Mouse (Mus musculus) ovary, postnatal 10 days (tissue): Measurements from ENCODE around the gene Ugt1a7c.
A peak's percentile ranks its signal among the peaks of the same experiment; 100 is the strongest.
"Not testable (repeated sequence)": the region's sequence is repeated elsewhere in the genome, so short reads cannot be mapped to it uniquely, and the experiment has no call there.

Experiments
- DNase-seq: peaks from one replicate; pipeline ENCODE4 v3.0.0; 2022; ENCODE audit warnings: low spot score

The Ugt1a7c gene

DNA sequence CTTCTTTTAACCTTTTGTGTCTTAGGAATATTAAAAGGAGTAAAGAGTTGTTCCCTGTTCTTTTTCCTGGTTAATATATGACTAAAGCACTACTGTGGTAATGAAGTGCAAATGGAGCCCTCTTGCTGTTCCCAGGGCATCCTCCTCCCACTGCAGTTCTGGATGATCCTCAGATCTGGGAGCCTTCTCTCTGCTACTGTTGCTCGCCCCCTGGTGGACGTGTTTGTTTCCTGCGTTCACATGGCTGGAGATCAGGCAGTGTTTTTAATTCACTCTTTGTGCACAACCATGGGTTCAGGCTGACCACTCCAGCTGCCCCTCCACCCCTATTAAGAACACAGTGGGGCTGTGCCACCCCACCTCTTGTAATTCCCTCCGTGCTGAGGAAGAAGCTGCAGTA lies 25.7 kb downstream of the Ugt1a7c start:
- not testable (repeated sequence) for DNase-seq

DNA sequence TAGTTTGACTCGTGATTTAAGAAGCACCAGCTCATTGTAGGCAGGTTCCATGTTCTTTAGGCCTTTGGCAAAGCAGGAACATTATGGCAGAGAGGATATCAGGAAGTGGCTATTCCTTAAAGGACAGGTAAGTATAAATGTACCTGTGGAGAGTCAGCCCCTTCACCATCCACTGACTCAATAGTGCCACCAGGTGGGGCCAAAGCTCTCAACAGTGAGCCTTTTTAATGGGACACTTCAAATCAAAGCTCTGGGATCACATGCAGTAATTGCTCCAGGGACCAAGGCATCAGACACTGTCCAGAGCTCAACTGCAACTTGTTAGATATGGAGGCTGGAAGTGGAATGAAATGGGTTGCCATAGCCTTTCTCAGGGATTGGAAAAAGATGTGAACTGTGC lies 26.7 kb downstream of the Ugt1a7c start:
- not testable (repeated sequence) for DNase-seq

DNA sequence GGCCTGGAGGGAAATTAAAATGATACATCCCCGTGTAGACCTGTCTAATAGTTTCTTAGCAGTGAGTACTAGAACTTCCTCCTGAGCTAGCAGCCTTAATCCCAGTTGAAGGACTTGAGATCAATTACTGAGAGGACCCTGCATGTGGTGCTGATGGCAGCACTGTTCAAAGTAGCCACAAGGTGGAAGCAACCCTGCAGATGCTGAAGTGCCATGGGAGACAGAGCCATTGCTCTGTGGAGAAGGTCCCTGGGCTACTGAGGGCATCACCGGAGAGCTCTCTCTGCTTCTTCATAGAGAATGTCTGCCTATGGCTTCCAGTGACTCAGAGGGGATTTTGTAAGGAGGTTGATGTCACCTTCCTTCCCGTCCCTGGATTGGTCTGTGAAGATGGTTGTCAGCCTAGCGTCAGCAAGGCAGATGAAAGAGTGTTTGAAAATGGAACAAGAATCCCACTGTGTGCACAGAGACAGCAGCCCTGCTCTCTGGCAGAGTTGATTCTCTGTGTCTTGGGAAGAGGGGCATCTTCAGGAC lies 31.0 kb downstream of the Ugt1a7c start:
- not testable (repeated sequence) for DNase-seq

DNA sequence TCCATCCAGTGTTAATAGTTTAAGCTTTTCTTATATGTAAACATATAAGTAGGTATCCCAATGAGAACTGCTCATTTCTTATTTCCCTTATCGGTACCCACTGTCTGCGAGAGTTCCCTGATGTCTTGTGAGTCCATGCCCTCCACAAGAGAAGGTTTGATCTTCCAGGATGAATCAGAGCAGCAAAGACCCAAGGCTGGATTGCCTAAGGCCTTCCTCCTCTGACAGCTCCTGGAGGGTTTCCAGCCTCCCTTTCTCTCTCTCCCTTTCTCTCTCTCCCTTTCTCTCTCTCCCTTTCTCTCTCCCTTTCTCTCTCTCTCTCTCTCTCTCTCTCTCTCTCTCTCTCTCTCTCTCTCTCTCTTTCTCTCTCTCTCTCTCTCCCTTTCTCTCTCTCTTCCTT lies 34.2 kb downstream of the Ugt1a7c start:
- not testable (repeated sequence) for DNase-seq

DNA sequence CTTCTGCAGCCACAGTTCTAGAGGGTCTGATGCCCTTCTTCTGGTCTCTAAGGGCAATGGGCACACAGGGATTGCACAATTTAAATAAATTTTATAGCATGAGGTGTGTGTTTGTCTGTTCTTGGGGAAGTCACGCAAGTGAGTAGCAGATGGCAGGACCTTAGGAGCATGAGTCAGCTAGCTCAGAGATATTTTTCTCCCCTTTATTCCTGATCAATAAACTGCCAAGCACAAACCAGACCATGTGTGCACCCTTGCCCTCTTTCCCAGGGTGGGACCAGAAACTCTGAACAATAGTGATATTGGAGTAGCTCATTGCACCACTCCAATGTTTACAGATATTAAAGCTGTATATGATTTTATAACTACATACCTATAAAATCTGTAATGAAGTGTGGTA lies 35.4 kb downstream of the Ugt1a7c start:
- not testable (repeated sequence) for DNase-seq

DNA sequence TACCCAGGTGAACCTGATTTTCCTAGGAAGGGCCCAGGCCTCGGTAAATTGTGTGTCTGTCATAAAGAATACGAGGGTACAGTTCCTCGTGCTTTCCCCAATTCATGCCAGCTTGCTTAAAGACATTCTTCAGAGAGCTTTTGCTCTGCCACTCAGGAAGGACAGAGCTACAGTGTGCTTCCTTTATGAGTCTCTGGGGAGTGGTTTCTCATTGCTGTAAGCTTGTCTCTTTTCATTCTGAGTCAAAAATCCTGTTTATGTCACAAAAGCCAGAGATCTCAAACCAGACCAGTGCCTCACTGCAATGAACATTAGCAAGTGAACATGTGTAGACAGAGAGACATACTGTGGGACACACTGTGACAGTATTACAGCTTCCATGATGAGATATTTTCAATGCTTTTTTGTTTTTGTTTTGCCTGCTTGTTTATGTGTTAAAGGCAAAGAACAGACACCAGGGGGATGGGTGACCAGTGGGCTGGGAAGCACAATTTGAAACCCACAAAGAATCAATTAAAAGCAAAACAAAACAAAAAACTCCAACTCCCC lies 39.1 kb downstream of the Ugt1a7c start:
- DNase-seq: no peak

DNA sequence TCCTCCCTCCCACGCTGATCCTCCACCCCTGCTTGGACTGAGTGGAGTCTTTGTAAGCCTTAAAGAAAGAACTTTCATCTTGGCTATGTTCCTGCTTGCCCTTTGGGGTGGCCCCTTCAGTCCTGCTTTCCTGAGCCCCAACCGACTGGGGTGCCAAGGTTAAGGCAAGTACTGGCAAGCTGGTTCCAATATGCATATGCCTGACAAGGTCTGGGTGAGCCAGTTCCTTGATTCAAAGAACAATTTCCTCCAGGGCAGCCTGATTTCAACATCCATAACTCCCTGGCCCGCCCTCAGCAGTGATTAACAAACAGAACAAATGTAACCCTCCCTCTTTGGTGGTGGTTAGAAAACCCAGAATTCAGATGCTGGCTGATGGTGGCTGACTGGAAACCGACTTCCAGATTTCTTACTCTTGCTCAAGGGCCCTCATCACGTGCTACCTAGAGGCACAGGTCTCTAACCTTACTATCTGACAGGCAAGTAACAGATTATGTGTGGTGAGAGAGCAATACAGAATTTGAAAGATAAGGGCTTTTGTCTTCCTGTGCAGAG lies 39.7 kb downstream of the Ugt1a7c start, which contains the start of gene Ugt1a6a:
Gene Ugt1a6a, plus strand, starts transcription at position 353 of the 555 bp plus-strand sequence.
- DNase-seq: peak; percentile 48

DNA sequence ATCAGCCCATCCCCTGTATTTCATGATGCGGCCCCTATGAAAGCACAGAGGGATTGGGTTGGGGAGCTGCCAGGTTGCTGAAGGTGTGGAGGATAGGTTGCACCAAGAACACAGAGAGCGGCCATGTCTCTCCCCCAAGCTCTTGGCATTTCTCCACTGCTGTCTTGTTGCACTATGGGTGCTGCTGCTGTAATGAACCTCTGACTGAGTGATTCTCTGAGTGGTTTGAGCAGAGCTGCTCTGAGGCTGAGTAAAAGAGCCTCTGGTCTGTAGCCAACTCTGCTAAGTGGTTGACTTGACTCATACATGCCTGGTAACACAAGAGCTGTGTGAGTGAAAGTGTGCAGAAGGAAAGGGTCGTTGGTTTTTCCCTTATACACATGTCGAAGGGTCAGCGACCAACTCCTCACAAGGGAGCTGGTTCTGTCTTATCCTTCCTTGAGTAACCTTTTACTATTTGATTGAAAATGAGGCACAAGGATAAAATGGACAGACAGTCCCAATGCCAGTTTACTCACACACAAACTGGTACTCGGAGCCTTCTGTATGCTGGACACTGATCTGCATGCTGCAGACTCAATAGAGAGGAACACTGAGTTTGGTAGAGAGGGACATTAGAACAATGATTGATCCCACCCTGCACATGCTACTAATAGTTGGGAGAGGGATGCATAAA lies 40.5 kb downstream of the Ugt1a7c start:
- DNase-seq: not testable (repeated sequence)

DNA sequence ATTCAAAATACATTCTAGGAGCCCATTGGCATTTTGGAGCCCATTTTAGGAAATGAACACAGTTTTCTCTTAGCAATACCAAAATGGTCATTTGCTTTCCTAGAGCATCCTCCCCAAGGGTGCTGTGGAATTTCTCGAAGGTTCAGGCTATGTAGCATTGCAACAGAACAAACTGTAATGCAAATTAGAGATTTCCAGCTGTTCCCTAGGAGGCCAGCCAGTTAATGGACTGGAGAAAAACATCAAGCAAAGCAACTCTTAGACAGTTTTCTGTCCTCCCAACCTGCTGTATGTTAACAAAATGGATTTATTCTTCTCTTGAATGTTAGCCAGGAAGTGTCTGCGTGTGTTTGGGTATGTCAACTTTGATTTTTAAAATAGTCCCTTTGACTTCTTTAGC lies 41.8 kb downstream of the Ugt1a7c start:
- no peak for DNase-seq

DNA sequence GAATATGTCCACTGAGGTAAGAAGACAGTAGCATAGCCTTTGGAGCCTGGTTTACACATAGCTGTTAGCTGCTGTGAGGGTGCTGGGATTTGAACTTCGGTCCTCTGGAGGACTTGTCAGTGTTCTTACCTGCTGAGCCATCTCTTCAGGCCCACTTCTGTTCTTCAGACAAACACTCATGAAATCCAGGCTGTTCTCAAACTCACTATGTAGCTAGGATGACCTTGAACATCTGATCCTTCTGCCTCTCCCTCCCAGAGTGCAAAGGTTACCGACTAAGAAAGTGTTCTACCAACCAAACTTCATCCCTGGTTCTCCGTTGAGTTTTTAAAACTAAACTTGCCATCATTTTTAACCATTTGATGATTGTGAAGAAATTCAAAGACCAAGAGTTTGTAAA lies 42.4 kb downstream of the Ugt1a7c start:
- no peak for DNase-seq

DNA sequence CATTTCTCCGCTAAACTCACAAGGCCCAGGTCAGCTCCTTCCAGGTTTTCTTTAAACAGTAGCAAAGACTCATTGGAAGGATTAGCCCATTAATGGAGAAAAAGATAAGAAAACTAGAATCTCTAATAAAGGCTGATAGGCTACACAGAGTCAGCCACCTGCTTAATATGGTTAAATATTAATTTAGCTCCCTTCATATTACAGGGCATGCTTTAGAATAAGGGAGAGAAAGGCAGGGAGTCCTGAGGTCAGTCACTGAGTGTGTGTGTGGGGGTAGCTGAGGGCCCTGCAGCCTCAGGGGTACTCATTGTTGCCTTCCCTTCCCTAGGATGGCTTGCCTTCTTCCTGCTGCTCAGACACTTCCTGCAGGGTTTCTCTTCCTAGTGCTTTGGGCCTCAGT lies 43.3 kb downstream of the Ugt1a7c start:
- no peak for DNase-seq

DNA sequence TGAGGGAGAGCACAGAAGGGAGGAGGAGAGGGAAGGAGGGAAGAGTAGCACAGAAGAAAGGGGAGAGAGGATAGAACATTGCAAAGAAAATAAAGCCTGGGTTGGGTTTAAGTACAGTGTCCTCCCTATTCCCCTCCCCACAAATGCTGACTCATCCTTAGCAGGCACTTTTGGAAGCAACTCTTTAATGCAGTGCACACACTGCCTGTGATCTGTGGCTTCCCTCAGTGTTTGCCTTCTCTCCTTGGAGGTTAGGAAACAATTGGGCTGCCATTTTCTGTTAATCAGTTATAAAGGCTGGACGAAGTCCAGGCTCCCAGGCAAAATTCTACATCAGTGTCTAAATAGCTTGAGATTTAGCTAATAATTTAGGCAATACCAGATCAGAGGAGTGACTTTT lies 45.6 kb downstream of the Ugt1a7c start:
- DNase-seq: not testable (repeated sequence)

DNA sequence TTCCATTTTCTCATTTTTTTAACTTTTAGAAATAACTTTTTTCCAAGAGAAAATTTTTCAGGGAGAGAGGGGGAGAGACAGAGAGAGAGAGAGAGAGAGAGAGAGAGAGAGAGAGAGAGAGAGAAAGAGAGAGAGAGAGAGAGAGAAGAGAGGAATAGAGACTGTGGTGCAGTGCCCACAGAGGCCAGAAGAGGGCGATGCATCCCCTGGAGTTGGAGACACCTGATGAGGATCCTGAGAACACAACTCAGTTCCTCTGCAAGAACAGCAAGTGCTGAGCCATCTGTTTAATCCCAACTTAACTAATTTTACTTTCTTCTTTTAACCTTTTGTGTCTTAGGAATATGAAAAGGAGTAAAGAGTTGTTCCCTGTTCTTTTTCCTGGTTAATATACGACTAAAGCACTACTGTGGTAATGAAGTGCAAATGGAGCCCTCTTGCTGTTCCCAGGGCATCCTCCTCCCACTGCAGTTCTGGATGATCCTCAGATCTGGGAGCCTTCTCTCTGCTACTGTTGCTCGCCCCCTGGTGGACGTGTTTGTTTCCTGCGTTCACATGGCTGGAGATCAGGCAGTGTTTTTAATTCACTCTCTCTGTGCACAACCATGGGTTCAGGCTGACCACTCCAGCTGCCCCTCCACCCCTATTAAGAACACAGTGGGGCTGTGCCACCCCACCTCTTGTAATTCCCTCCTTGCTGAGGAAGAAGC lies 49.3 kb downstream of the Ugt1a7c start:
- DNase-seq: not testable (repeated sequence)

DNA sequence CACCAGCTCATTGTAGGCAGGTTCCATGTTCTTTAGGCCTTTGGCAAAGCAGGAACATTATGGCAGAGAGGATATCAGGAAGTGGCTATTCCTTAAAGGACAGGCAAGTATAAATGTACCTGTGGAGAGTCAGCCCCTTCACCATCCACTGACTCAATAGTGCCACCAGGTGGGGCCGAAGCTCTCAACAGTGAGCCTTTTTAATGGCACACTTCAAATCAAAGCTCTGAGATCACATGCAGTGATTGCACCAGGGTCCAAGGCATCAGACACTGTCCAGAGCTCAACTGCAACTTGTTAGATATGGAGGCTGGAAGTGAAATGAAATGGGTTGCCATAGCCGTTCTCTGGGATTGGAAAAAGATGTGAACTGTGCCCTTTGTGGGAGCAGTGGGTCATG lies 50.4 kb downstream of the Ugt1a7c start:
- DNase-seq: not testable (repeated sequence)

DNA sequence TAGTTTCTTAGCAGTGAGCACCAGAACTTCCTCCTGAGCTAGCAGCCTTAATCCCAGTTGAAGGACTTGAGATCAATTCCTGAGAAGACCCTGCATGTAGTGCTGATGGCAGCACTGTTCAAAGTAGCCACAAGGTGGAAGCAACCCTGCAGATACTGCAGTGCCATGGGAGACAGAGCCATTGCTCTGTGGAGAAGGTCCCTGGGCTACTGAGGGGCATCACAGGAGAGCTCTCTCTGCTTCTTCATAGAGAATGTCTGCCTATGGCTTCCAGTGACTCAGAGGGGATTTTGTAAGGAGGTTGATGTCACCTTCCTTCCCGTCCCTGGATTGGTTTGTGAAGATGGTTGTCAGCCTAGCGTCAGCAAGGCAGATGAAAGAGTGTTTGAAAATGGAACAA lies 55.3 kb downstream of the Ugt1a7c start:
- not testable (repeated sequence) for DNase-seq

DNA sequence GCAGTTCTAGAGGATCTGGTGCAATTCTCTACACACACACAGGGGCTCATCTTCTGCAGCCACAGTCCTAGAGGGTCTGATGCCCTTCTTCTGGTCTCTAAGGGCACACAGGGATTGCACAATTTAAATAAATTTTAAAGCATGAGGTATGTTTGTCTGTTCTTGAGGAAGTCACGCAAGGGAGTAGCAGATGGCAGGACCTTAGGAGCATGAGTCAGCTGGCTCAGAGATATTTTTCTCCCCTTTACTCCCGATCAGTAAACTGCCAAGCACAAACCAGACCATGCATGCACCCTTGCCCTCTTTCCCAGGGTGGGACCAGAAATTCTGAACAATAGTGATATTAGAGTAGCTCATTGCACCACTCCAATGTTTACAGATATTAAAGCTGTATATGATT lies 63.6 kb downstream of the Ugt1a7c start:
- no peak for DNase-seq

DNA sequence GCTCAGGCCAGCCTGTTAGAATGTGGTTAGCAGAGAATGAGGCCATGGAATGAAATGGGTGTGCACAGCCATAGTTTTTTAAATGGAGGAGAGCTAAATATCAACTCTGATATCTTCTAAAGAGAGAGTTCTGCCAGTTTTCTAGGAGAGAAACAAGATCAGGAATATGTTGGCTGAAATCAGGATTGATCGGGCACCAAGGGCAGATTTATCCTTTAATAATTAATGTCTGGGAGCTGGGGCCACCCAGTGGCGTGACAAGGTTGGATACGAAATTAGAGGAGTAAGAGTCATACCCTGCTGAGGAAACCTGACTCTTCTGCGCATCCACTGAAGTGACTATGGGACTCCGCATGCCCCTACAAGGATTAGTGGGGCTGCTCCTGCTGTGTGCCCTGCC lies 70.8 kb downstream of the Ugt1a7c start, which contains the start of gene Ugt1a5:
Gene Ugt1a5, plus strand, starts transcription at position 302 of the 400 bp plus-strand sequence.
- DNase-seq: no peak

DNA sequence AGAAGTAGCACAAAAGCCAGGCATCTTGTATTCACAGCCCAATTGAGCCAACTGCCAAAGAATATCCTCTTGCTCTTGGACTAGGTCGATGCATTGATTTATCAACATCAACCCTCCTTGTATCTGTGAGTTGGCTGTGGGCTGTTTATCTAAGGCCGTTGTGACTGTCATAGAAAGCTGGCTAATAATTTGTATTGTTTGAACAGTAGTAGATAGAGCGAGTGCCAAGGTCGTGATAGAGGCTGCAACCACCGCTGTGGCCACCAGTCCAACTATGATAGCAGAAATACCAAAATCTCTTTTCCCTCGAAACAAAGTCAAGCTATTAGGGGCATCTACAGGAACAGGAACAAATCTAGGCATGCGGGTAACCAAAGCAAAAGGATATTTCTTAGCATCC lies 77.3 kb downstream of the Ugt1a7c start:
- DNase-seq: not testable (repeated sequence)

DNA sequence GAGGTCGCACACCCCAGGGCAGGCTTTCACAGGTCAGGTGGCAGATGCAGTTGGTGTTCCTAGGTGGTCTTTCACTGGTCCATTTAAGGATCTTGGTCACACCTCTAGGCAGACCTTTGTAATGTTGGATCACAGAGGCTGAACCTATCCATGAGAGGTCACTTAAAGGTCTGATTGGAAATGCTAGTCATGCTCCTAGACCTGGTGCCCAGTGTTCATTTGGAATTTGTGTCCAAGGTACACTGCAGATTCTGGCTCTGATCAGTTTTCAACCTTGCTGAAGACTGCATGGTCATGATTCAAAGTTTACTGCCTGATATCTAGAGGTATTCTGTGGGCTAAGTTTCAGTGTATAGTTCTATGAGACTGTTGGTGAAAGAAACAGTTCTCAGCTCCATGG lies 84.8 kb downstream of the Ugt1a7c start:
- DNase-seq: no peak

DNA sequence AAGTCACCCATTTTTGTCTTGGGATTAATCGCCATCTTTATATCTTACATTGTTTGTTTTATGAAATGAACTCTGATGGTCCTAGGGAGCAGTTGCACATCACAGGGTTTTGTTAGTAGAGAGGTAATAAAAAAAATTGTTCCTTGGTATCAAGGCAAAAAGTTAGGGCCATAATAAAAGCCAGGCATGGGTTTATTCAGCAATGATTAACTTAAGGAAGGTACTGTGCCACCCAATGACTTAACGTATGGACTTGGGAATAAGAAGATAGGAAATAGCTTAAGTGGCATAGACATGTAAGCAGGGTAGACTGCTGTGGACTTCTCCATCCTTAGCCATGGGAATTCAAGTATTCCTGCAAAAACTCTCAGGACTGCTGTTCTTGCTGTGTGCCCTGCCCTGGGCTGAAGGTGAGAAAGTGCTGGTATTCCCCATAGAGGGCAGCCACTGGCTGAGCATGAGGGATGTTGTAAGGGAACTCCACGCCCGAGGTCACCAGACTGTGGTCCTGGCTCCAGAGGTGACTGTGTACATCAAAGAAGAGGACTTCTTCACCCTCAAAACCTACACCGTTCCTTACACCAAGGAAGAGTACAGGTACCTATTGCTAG lies 91.6 kb downstream of the Ugt1a7c start:
- DNase-seq: no peak

DNA sequence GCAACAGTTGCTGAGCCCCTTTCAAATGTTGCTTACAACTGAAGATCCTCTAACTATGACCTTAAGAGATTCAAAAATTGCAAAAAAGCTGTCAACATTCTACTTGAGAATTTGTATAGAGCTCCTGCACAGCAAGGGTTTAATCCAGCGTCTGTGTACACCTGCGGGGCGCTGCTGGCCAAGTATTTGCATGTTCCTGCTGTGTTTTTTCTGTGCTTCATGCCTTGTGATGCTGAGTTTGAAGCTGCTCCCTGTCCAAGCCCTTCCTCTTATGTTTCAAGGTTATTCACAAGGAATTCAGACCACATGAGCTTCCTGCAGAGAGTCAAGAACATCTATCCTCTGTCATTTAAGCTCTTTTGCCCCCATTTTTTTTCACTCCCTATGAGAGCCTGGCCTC lies 97.3 kb downstream of the Ugt1a7c start:
- DNase-seq: no peak

DNA sequence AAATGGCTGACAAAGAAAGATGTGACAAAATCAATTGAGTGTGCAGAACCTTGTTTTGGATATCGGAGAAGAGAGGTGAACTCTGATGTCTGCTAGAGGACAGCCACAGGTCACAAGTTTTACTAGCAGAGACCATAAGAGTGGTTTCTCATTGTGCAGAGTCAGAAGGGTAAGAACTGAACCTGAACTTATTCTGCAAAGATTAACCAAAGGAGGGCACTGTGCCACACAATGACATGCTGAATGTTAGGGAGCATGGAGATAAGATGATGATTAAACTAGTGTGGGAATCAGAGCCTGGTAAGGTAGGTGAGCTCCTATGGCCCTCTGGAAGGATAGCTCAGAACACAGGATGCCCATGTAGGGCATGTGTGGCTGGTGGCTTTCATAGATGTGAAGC lies 100.8 kb downstream of the Ugt1a7c start:
- DNase-seq: no peak
